ENCODE assay signal across 8 mouse cellular contexts in the genomic region with DNA sequence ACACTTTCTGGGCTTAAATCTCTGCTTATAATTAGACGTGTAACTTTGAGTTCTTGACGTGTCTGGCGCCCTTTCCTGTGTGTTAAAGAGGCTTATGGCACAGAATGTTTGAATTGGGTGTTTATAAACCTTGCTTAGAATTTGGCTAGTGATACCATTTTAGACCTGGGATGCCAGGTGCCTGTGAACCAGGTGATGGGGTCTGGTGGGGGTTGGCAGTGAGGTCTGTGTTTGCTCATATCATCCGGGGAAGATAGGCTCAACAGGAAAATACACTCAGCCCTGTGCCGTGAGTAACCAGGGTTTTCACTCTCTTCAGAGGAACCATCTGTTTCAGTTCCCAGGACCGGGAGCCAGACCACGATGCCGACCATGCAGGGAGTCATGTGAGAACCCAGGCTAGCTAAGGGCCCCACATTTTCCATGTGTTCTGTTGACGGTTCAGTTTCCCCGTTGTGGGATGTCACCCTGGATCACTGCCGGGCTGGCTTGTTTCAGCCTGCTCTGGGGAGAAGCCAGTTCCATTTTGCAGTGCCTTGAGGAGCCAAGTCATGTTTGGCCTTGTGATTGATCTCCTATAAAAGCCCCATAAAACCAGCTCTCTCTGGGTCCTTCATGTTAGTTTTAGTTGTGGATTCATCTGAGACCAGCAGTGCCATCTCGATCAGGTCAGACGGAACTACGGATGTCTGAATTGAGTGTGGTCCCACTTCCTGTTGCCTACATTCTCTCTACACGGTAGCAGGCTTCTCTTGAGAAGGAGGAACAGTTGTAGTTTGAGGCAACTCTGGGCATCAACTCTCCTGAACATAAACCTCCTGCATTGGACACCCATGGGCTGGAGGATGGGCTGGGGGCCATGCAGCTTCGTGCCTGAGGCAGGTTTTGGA.
DNase-seq lines count a peak whose midpoint lies in the region; ATAC-seq and TF ChIP-seq lines count a peak whose summit lies in the region.
"Had no signal": no experiment of that assay in that cellular context is flagged by ENCODE, and none has a peak within 500 bp of the region (broad histone marks: within the 10 kb centered on the region; RNA-seq: fewer than 3 reads in every experiment).

No protein-coding gene starts in this region.

- WGBS in lung, adult 2 months: 72% methylated on average over 16 of the region's 16 CpGs
- 95% methylated on average over 16 of the region's 16 CpGs for WGBS in midbrain, embryonic 10.5 days
- 83% methylated on average over 16 of the region's 16 CpGs for WGBS in kidney, adult 2 months

- H3K36me3 ChIP-seq in midbrain, embryonic 10.5 days: peaks cover 11% of the 10 kb centered on the region; the same call in 1 of the 2 replicates
- H3K36me3 ChIP-seq in kidney, adult 2 months (ENCODE audit: control insufficient read depth, insufficient read depth, low read length): no peaks in the 10 kb centered on the region

- H3K4me1 ChIP-seq in lung, adult 2 months (ENCODE audit: control insufficient read depth, insufficient read depth, low read length): no peaks in the 10 kb centered on the region; the same call in 1 of the 2 replicates
- no peaks in the 10 kb centered on the region for H3K4me1 ChIP-seq in midbrain, embryonic 10.5 days
- no peaks in the 10 kb centered on the region for H3K4me1 ChIP-seq in kidney, adult 2 months (ENCODE audit: control insufficient read depth, insufficient read depth, low read length)

- H3K27ac ChIP-seq in midbrain, embryonic 10.5 days (replicated peaks): no peak overlapping the region
- H3K27ac ChIP-seq in kidney, adult 2 months (ENCODE audit: insufficient read depth, low read depth, low read length): no peak overlapping the region

- peak; percentile 54 for DNase-seq in lung, postnatal 10 days
- DNase-seq in lung, adult 2 months: no peak
- peak; percentile 49 to 60 for DNase-seq in cerebellum, postnatal 25 days
- peak; percentile 61 to 64 for DNase-seq in gastrocnemius, postnatal 36 days
- DNase-seq in midbrain, embryonic 10.5 days (ENCODE audit: low spot score): no peak
- no peak for DNase-seq in kidney, adult 2 months
- DNase-seq: right cerebral cortex, postnatal 14 days had no signal

- H3K9me3 ChIP-seq in midbrain, embryonic 10.5 days (replicated peaks): peaks cover 2% of the 10 kb centered on the region

- no peaks in the 10 kb centered on the region for H3K27me3 ChIP-seq in midbrain, embryonic 10.5 days (ENCODE audit: low read depth, poor library complexity, severe bottlenecking)
- H3K27me3 ChIP-seq in kidney, adult 2 months (replicated peaks; ENCODE audit: control insufficient read depth, insufficient read depth, low read length): no peaks in the 10 kb centered on the region

- intact Hi-C loops in gastrocnemius, postnatal 36 days (cut with DNase I): no loop called here

- no peak for TF ChIP-seq POLR2A in lung, adult 2 months (IDR thresholded peaks at IDR 0.05; ENCODE audit: borderline replicate concordance, extremely low read depth, low read depth, low read length)
- TF ChIP-seq POLR2A in kidney, adult 2 months (IDR thresholded peaks at IDR 0.05; ENCODE audit: low read depth, low read length): no peak

- H3K4me3 ChIP-seq in lung, adult 2 months (replicated peaks; ENCODE audit: extremely low read depth, low read depth, low read length): no peak overlapping the region
- no peak overlapping the region for H3K4me3 ChIP-seq in midbrain, embryonic 10.5 days
- no peak overlapping the region for H3K4me3 ChIP-seq in kidney, adult 2 months (ENCODE audit: insufficient read depth, low read depth, low read length)

- no peak for TF ChIP-seq CTCF in lung, adult 2 months (IDR thresholded peaks at IDR 0.05; ENCODE audit: insufficient read depth, low read length)
- TF ChIP-seq CTCF in kidney, adult 2 months (conservative IDR thresholded peaks at IDR 0.05; ENCODE audit: insufficient read depth, insufficient read length, low read depth, low read length): no peak

- ATAC-seq in megakaryocyte progenitor cell, adult 5-6 weeks (replicated peaks; ENCODE audit: poor library complexity): 0 out of 2 replicates have a peak, but pooled peaks have one; percentile 21

Comparison
In these comparisons a context has a peak if more than half of its experiments do, and no peak if none do; other contexts are left out.
1. DNase-seq: peak in lung, postnatal 10 days (single experiment), cerebellum, postnatal 25 days (2 of 2) and gastrocnemius, postnatal 36 days (2 of 2); none in lung, adult 2 months (single experiment), midbrain, embryonic 10.5 days (single experiment) and kidney, adult 2 months (single experiment).